Mouse (Mus musculus): ENCODE results near the gene Ndufb10.
A peak's percentile ranks its signal among the peaks of the same experiment; 100 is the strongest.

Ndufb10 gene

DNA sequence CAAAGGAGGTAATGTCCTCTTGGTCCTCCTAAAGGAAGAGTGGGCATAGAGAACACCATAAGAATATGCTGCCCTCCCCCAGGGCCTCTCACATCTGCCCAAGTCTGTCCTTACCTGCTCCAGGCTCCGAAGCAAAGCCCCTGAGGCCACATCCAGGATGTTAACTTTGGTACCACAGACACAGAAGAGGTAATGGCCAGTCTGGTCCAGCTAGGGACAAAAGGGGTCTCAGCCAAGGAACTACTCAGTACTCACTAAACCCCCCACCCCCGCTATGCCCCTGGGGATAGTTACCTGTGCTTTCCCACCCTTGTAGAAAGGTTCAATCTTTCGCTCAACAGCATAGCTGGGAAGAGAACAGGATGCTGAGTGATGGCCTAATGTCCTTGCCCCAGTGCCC, 18.5 kb downstream of the Ndufb10 start:
- no peak for DNase-seq

- no peak for DNase-seq
Observed at GRCm38 (mm10) chr17:24701251-24701650, 23.0 kb downstream of the Ndufb10 start.

DNA sequence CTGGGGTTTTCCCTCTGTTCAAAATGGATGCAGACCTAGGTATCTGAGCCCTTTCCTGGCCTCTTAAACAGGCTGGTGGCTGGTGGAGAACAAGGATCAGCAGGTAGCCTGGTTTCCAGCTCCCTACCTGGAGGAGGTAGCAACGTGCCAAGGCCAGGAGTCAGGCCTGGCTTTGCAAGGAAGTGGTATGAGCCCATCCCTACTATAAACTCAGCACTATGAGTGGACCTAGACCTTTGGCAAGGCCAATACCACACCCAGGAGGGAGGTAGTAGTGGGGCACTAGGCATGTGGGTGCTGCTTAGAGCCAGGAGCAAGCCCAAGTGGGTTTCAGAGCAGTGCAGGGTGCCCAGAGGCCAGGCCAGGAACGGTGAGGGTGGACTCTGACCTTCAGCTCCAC, 24.8 kb downstream of the Ndufb10 start:
- no peak for DNase-seq

DNA sequence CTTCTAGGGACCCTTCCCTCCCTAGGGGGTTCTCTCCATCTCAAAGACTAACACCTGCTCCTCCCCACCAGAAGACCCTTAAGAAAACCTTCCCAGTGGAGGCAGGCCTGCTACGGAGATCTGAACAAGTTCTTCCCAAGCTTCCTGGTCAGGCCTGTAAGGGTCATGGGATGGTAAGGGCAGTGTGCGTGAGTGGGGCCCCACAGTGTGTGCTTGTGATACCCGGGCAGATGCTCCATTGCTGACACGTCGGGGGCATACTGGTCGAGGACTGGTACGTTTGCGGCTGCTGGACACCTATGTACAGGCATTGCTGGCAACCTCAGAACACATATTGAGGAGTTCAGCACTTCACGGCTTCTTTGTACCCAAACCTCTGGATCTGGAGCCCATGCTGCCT, 25.6 kb downstream of the Ndufb10 start:
- no peak for DNase-seq

DNA sequence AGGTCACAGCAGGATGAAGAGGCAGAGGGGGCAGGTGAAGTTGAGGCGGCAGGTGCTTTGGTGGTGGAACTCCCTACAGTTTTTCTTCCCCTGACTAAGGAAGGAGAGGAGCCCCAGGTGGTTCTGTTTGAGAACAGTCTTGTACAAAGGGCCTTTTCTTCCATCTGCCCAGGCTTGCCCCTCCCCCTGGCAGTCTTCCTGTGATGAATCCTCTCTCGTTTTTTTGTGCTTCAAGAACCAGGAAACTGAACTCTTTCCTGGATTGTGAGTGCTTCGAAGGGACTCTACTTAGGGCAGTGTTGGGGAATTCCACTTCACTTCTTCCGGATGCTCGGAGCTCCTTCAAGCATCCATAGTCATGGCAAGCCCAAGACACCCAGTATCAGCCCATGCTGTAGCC, 26.3 kb downstream of the Ndufb10 start:
- peak; percentile 48 for DNase-seq

GRCm38 (mm10) chr17:24696011-24696697, 28.1 kb downstream of the Ndufb10 start, which contains the start of the genes Gfer and Noxo1:
TSS of gene Gfer (minus strand) at chr17:24696156.
TSS of gene Noxo1 (plus strand) at chr17:24696234.
- peak; percentile 92 for DNase-seq

GRCm38 (mm10) chr17:24695326-24696010, 28.8 kb downstream of the Ndufb10 start:
- DNase-seq, result no peak

DNA sequence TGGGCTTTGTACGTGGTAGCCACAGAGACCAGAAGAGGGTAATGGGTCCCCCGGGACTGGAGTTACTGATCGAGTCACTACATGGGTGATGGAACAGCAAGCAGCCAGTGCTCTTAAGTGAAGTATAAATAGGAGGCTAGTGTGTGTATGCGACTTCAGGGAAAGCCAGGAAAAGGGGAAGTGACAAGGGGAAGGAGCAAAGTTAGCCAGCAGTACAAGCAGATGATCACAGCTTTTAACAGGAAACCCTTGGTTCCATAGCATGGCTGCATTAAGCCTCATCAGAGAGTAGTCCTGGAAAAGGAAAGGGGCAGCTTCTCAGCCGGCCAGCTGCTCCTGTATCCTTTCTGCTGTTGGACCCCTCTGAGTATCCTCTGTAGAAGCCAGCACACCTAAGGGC, 31.9 kb downstream of the Ndufb10 start:
- no peak for DNase-seq

DNA sequence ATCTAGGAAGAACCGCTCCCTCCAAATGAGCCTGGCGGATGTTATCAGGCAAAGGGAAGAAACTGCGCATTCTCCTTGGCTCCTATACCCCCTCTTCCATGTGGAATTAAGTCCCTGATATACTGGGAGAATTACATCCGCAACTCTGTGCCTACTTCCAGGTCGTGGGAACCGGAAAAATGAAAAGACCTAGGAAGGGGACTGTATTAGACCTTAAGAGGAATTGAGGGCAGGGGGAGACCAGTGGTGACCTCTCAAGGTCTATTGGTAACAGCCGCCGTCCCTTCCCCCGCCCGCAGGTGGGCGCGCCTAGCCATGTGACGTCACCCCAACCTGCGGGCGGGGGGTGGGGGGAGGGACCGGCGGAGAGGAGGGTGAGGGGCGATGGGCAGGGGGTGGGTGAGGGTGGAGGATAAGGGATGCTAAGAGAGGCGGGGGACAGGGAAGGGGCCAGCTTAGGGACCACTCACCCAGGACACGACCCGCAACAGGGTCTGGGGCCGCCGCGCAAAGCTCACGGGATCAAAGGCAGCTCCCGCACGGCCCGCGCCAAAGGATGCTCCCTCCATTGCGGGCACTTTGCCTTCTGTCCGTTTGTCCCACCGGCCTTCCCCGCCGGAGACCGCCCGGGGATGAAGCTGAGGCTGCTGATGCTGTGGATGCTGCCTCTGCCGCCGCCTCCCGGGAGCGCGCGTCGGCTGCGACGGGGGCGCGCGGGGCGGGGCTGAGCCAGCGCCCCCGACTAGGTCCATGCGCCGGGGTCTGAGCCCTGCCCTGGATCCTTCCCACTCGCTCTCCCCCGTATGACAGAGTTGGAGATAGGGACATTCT, 34.8 kb downstream of the Ndufb10 start, which contains the start of gene Syngr3:
Gene Syngr3, minus strand, starts transcription at position 705 of the 831 bp plus-strand sequence.
- DNase-seq, result no peak

DNA sequence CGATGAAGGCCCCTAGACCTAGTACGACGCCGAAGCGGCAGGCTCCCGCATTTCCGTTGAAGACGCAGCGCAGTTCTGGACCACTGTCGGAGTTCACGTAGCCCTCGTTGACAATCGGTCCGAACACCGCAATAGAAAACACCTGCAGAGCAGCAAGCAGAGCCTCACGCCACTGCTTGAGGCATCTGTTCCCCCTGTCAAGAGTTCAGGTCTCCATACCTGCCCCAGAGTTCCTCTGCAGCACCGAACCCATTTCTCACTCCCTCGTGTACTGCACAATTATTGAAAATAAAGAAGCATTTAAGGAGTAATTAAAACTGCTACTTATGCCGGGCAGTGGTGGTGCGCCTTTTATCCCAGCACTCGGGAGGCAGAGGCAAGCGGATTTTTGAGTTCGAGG, 36.7 kb downstream of the Ndufb10 start:
- DNase-seq, result no peak

GRCm38 (mm10) chr17:24687146-24687595, 37.1 kb downstream of the Ndufb10 start:
- DNase-seq, result peak; percentile 72

GRCm38 (mm10) chr17:24686514-24686913, 37.8 kb downstream of the Ndufb10 start:
- DNase-seq, result peak; percentile 59

DNA sequence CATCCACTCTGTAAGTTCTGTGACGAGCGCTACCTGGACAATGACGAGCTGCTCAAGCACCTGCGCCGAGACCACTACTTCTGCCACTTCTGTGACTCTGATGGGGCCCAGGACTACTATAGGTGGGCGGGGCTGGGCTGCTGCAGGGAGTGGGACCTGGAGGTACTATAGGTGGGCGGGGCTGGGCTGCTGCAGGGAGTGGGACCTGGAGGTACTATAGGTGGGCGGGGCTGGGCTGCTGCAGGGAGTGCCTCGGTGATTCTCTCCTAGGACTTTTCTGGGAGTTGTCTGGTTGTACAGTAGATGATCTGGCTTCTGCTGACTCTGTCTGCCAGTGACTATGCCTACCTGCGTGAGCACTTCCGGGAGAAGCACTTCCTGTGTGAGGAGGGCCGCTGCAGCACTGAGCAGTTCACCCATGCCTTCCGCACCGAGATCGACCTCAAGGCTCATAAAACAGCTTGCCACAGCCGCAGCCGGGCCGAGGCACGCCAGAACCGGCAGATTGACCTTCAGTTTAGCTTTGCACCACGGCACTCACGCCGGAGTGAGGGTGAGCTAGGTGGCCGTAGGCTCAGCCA, 46.7 kb downstream of the Ndufb10 start:
- DNase-seq, result no peak

DNA sequence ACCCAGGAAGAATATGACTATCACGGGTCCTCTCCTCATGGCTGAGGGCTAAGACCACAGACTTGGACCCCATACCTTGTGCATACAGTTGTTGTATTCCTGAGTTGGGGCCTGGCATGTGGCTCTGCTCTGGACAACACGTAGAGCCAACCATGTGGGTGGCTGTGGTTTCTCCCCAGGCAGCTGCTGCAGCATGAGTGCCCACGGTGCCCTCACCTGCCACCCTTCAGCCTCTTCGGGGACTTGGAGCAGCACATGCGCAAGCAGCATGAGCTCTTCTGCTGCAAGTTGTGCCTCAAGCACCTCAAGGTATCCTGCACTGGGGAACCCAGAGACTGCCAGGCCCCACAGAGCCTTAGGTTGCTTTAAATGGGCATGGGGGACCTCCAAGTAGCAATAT, 47.4 kb downstream of the Ndufb10 start:
- no peak for DNase-seq

DNA sequence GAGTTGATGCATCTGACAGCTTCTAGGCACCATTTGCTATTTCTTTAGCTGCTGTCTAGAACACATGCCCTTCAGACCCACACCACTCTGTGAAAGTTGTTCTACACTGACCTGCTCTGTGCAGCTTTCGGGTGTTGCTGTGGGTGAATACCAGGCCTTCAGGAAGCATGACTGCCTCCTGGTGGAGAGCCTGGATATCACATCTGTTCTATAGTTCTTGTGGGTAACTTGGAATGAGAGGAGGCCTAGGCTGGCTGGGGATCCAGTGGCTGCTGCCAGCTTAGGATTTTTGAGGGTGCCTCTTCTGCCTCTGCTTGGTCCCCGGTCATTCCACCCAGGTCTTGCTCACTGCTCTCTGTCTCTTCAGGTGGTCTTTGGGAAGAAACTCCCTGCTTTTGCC, 48.1 kb downstream of the Ndufb10 start:
- peak; percentile 79 for DNase-seq

- DNase-seq, result no peak
Observed at GRCm38 (mm10) chr17:24674277-24674676, 50.0 kb downstream of the Ndufb10 start.

GRCm38 (mm10) chr17:24672141-24672540, 52.1 kb downstream of the Ndufb10 start:
- no peak for DNase-seq
